Mouse (Mus musculus): Measurements from ENCODE around the gene Dner.

- no peak for TF ChIP-seq GATA1 (IDR thresholded peaks at IDR 0.05; ENCODE audit: borderline replicate concordance, low read length)
- no peak for TF ChIP-seq FLI1 (IDR thresholded peaks at IDR 0.05; ENCODE audit: low read length)
These were observed 290.3 kb downstream of the Dner start for GRCm38 (mm10) chr1:84405551-84406290.

Measured in megakaryocyte, embryonic 14.5 days (primary cell).